ENCODE assay signal across 9 mouse cellular contexts in genomic region chr12:31191329-31191954, GRCm38 (mm10). TPM values are rescaled to one million over a fixed set of nuclear protein-coding genes. Genes with fewer than 3 reads are reported as not detected.
DNase-seq lines count a peak whose midpoint lies in the region; ATAC-seq and TF ChIP-seq lines count a peak whose summit lies in the region.
"Had no signal": no experiment of that assay in that cellular context is flagged by ENCODE, and none has a peak within 500 bp of the region (broad histone marks: within the 10 kb centered on the region; RNA-seq: fewer than 3 reads in every experiment).

No protein-coding gene starts in this region.

- no peaks in the 10 kb centered on the region for H3K79me2 ChIP-seq in heart, adult 2 months (replicated peaks; ENCODE audit: control insufficient read depth, insufficient read depth, low read length)

- no peak for TF ChIP-seq CTCF in heart, adult 2 months (IDR thresholded peaks at IDR 0.05)
- TF ChIP-seq CTCF in kidney, adult 2 months (conservative IDR thresholded peaks at IDR 0.05; ENCODE audit: insufficient read depth, insufficient read length, low read depth, low read length) = no peak
- TF ChIP-seq CTCF in cerebellum, adult 2 months (IDR thresholded peaks at IDR 0.05; ENCODE audit: borderline replicate concordance, insufficient read depth, low read depth, low read length) = no peak

- peaks cover 5% of the 10 kb centered on the region for H3K4me1 ChIP-seq in heart, adult 2 months (ENCODE audit: control insufficient read depth, insufficient read depth, low read length)
- H3K4me1 ChIP-seq in kidney, adult 2 months (ENCODE audit: control insufficient read depth, insufficient read depth, low read length) = peaks cover 3% of the 10 kb centered on the region; the same call in 1 of the 2 replicates
- peaks cover 2% of the 10 kb centered on the region; the same call in 1 of the 2 replicates for H3K4me1 ChIP-seq in midbrain, embryonic 16.5 days (ENCODE audit: control insufficient read depth, insufficient read depth, low read length)
- no peaks in the 10 kb centered on the region for H3K4me1 ChIP-seq in cerebellum, adult 2 months (ENCODE audit: control insufficient read depth, insufficient read depth, low read length)

- no peaks in the 10 kb centered on the region for H3K27me3 ChIP-seq in heart, adult 2 months (ENCODE audit: control insufficient read depth, insufficient read depth, low read length)
- H3K27me3 ChIP-seq in kidney, adult 2 months (replicated peaks; ENCODE audit: control insufficient read depth, insufficient read depth, low read length) = no peaks in the 10 kb centered on the region
- H3K27me3 ChIP-seq in midbrain, embryonic 16.5 days (ENCODE audit: control insufficient read depth, insufficient read depth, low read depth, low read length) = no peaks in the 10 kb centered on the region
- H3K27me3 ChIP-seq in cerebellum, adult 2 months (ENCODE audit: control insufficient read depth, insufficient read depth, low read length) = no peaks in the 10 kb centered on the region

- TF ChIP-seq POLR2A in heart, adult 2 months (IDR thresholded peaks at IDR 0.05; ENCODE audit: insufficient read depth, low read depth, low read length) = peak; percentile 40; the same call in 1 of the 2 replicates
- no peak for TF ChIP-seq POLR2A in kidney, adult 2 months (IDR thresholded peaks at IDR 0.05; ENCODE audit: low read depth, low read length)
- TF ChIP-seq POLR2A in cerebellum, adult 2 months (IDR thresholded peaks at IDR 0.05; ENCODE audit: borderline replicate concordance, insufficient read depth, low read length) = no peak

- no peak overlapping the region for H3K9ac ChIP-seq in heart, adult 2 months (ENCODE audit: low read depth, low read length)
- H3K9ac ChIP-seq in midbrain, embryonic 16.5 days (ENCODE audit: low read depth, low read length) = no peak overlapping the region

- TF ChIP-seq EP300 in heart, adult 2 months (IDR thresholded peaks at IDR 0.05; ENCODE audit: insufficient read depth, low read depth, low read length) = peak; percentile 88

- H3K4me2 ChIP-seq in midbrain, embryonic 16.5 days (ENCODE audit: low read length) = no peak overlapping the region

- ATAC-seq in midbrain, embryonic 16.5 days = peak; percentile 60; the same call in 1 of the 2 replicates

- peaks cover 2% of the 10 kb centered on the region; the same call in 1 of the 2 replicates for H3K36me3 ChIP-seq in heart, adult 2 months (ENCODE audit: control insufficient read depth, insufficient read depth, low read length)
- H3K36me3 ChIP-seq in kidney, adult 2 months (ENCODE audit: control insufficient read depth, insufficient read depth, low read length) = no peaks in the 10 kb centered on the region
- no peaks in the 10 kb centered on the region for H3K36me3 ChIP-seq in midbrain, embryonic 16.5 days (ENCODE audit: control insufficient read depth, insufficient read depth, low read length)

- 28% methylated on average over 8 of the region's 8 CpGs for WGBS in heart, adult 2 months
- 46% methylated on average over 8 of the region's 8 CpGs for WGBS in kidney, adult 2 months
- WGBS in midbrain, embryonic 16.5 days = 22% methylated on average over 8 of the region's 8 CpGs
- 8% methylated on average over 8 of the region's 8 CpGs for WGBS in cerebellum, adult 2 months

- peak; percentile 18 for DNase-seq in NIH3T3 (ENCODE audit: low read depth)
- peak; percentile 21 for DNase-seq in adrenal gland, postnatal 25 days
- DNase-seq in heart, adult 2 months = peak; percentile 79 to 87
- DNase-seq in kidney, adult 2 months = peak; percentile 51
- no peak for DNase-seq in cerebellum, adult 2 months
- DNase-seq in frontal cortex, adult 2 months (ENCODE audit: extremely low spot score in 1 of 2, low spot score in 1 of 2) = no peak

- intact Hi-C loops in heart, adult 2 months (cut with DNase I) = loop anchor here (1.0 to 2.0 kb wide), 2 partner anchors 12 to 75 kb away; no protein-coding TSS in a partner anchor

- H3K9me3 ChIP-seq in midbrain, embryonic 16.5 days (replicated peaks; ENCODE audit: control insufficient read depth, low read length, poor library complexity, severe bottlenecking) = no peaks in the 10 kb centered on the region

- H3K27ac ChIP-seq in heart, adult 2 months = peak overlapping the region; percentile 57
- H3K27ac ChIP-seq in kidney, adult 2 months (ENCODE audit: insufficient read depth, low read depth, low read length) = no peak overlapping the region
- H3K27ac ChIP-seq in midbrain, embryonic 16.5 days (ENCODE audit: low read length) = no peak overlapping the region
- no peak overlapping the region for H3K27ac ChIP-seq in cerebellum, adult 2 months (ENCODE audit: insufficient read depth, low read length)

- no peak overlapping the region for H3K4me3 ChIP-seq in heart, adult 2 months
- H3K4me3 ChIP-seq in kidney, adult 2 months (ENCODE audit: insufficient read depth, low read depth, low read length) = no peak overlapping the region
- no peak overlapping the region for H3K4me3 ChIP-seq in midbrain, embryonic 16.5 days (ENCODE audit: low read depth, low read length)
- H3K4me3 ChIP-seq in cerebellum, adult 2 months (replicated peaks; ENCODE audit: insufficient read depth, low read depth, low read length) = no peak overlapping the region

RNA-seq across cellular contexts. Expression of gene Gm6993, which starts 49.1 kb away (rescaled TPM):
- not detected in 2 replicates for total RNA-seq in adrenal gland, postnatal 25 days (2021)
- not detected for total RNA-seq in heart, adult 2 months (2021)
- polyA plus RNA-seq in heart, adult 2 months (2012; rRNA removed) = not detected in 2 replicates
- polyA plus RNA-seq in kidney, adult 2 months (2012; rRNA removed) = not detected in 2 replicates
- not detected in 2 replicates for polyA plus RNA-seq in midbrain, embryonic 16.5 days (2015; fragmentation: Nextera tagmentation; extraction: Ambion mirVana)
- polyA plus RNA-seq in cerebellum, adult 2 months (2012; rRNA removed) = not detected in 2 replicates
- not detected in 2 replicates for polyA plus RNA-seq in frontal cortex, adult 2 months (2012; rRNA removed)
- total RNA-seq: left cerebral cortex, postnatal 10 days had no signal
- polyA plus RNA-seq: testis, adult 2 months had no signal

Comparison
In these comparisons a context has a peak if more than half of its experiments do, and no peak if none do; other contexts are left out.
1. DNase-seq: peak in NIH3T3 (single experiment), adrenal gland, postnatal 25 days (single experiment), heart, adult 2 months (2 of 2) and kidney, adult 2 months (single experiment); none in cerebellum, adult 2 months (0 of 2) and frontal cortex, adult 2 months (0 of 2).